In the genomic region with DNA sequence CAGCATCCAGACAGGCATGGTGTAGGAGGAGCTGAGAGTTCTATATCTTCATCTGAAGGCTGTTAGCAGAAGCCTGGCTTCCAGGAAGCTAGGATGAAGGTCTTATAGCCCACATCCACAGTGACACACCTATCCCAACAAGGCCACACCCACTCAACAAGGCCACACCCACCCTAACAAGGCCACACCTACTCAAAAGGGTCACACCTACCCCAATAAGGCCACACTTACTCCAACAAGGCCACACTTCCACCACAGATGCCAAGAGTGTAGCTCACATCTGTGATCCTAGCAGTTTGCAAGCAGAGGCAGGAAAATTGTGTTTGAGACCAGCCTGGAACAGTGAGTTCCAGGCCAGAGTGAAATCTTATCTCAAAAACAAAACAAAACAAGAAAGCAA, we compare ENCODE assay signal across 25 mouse cellular contexts. TPM values are rescaled to one million over a fixed set of nuclear protein-coding genes. Genes with fewer than 3 reads are reported as not detected.
DNase-seq lines count a peak whose midpoint lies in the region; ATAC-seq and TF ChIP-seq lines count a peak whose summit lies in the region.
"Had no signal": no experiment of that assay in that cellular context is flagged by ENCODE, and none has a peak within 500 bp of the region (broad histone marks: within the 10 kb centered on the region; RNA-seq: fewer than 3 reads in every experiment).

No protein-coding gene starts in this region.

- H3K4me3 ChIP-seq in layer of hippocampus, adult 2 months = no peak overlapping the region
- H3K4me3 ChIP-seq: forebrain, embryonic 15.5 days; heart, adult 2 months; heart, embryonic 13.5 days; lung, embryonic 15.5 days had no signal

- ATAC-seq in frontal cortex, adult (ENCODE audit: low TSS enrichment) = no peak
- ATAC-seq: forebrain, embryonic 15.5 days; Patski had no signal

- DNase-seq in layer of hippocampus, adult 2 months (ENCODE audit: low spot score in 2 of 2) = no peak
- DNase-seq in layer of hippocampus, postnatal 25 days (ENCODE audit: extremely low spot score in 1 of 2, low spot score in 1 of 2) = no peak
- DNase-seq in A20 (ENCODE audit: low read depth, low spot score) (peak; percentile 52), R1 (ENCODE audit: low read depth, low spot score) (peak; percentile 84)
- DNase-seq in naive thymus-derived CD4-positive, alpha-beta T cell, adult 2 months (ENCODE audit: low read depth) = peak; percentile 44
- no peak for DNase-seq in cerebellum, postnatal 14 days
- no peak for DNase-seq in kidney, adult 9 months
- DNase-seq: adrenal gland, postnatal 25 days; cerebellum, adult 11 months; cerebellum, adult 9-11 months; gastrocnemius, postnatal 36 days; heart, adult 2 months; heart, postnatal 14 days; kidney, adult 2 months; kidney, postnatal 14 days; layer of hippocampus, postnatal 36 days; right cerebral cortex, postnatal 14 days; thymus, postnatal 36 days had no signal

- peak overlapping the region; percentile 94; the same call in 1 of the 2 replicates for H3K27ac ChIP-seq in layer of hippocampus, adult 2 months
- H3K27ac ChIP-seq: embryonic facial prominence, embryonic 10.5 days; forebrain, embryonic 15.5 days; heart, adult 2 months; heart, embryonic 13.5 days; liver, embryonic 14.5 days; lung, embryonic 15.5 days had no signal

- no peak for TF ChIP-seq CTCF in layer of hippocampus, adult 2 months (conservative IDR thresholded peaks at IDR 0.05)

RNA-seq across cellular contexts. Expression of a gene that starts 2.9 kb away (rescaled TPM):
- total RNA-seq in layer of hippocampus, adult 2 months (2021) = 10 to 100 TPM; 23.6 to 27.3 TPM
- total RNA-seq in layer of hippocampus, postnatal 25 days (2021) = 10 to 100 TPM; 36.7 to 46.2 TPM

RNA-seq across cellular contexts. Expression of a gene that starts 19.7 kb away (rescaled TPM):
- total RNA-seq in layer of hippocampus, adult 2 months (2021) = 10 to 100 TPM; 12.7 to 19.3 TPM
- total RNA-seq in layer of hippocampus, postnatal 25 days (2021) = 10 to 100 TPM in 1 of 2 experiments, 1 to 10 TPM in 1; 9.3 to 14.4 TPM

RNA-seq across cellular contexts. Expression of a gene that starts 29.7 kb away (rescaled TPM):
- 1 to 10 TPM; 2.0 to 2.3 TPM for total RNA-seq in layer of hippocampus, adult 2 months (2021)
- total RNA-seq in layer of hippocampus, postnatal 25 days (2021) = 1 to 10 TPM in 1 of 2 experiments, under 1 TPM in 1; 0.75 to 1.3 TPM

Comparison
In these comparisons a context has a peak if more than half of its experiments do, and no peak if none do; other contexts are left out.
1. DNase-seq: peak in A20 (single experiment), R1 (single experiment) and naive thymus-derived CD4-positive, alpha-beta T cell, adult 2 months (single experiment); none in layer of hippocampus, adult 2 months (0 of 2), layer of hippocampus, postnatal 25 days (0 of 2), cerebellum, postnatal 14 days (0 of 2) and kidney, adult 9 months (single experiment).